Mouse (Mus musculus) lung, embryonic 16.5 days (tissue): Measurements from ENCODE around the gene Relt. TPM values are rescaled to one million over a fixed set of nuclear protein-coding genes. Genes with fewer than 3 reads are reported as not detected.

Experiments
- ATAC-seq: fragments of 200-750 bp; cut with Nextera tagmentation; 2 replicates; pipeline ENCODE4 v1.8.0; 2017; ENCODE audit warnings: low read depth, mild to moderate bottlenecking, moderate library complexity
- H3K27ac ChIP-seq: fragments of 300-500 bp; sonication (generic); 2 replicates; pipeline ENCODE4 v1.5.1; 2014; ENCODE audit warnings: mild to moderate bottlenecking, control low read depth, low read length
- H3K27me3 ChIP-seq: fragments of 300-500 bp; sonication (generic); 2 replicates; pipeline ENCODE4 v1.6.1; 2014; ENCODE audit warnings: low read depth, low read length, mixed read lengths; ENCODE audit not compliant: control insufficient read depth, insufficient read depth
- H3K36me3 ChIP-seq: fragments of 300-500 bp; sonication (generic); 2 replicates; pipeline ENCODE4 v1.6.1; 2014; ENCODE audit warnings: low read length; ENCODE audit not compliant: control insufficient read depth, insufficient read depth
- H3K4me1 ChIP-seq: fragments of 300-500 bp; sonication (generic); replicated peaks from 2 replicates; pipeline ENCODE4 v1.6.1; 2014; ENCODE audit warnings: low read length, mixed read lengths; ENCODE audit not compliant: control insufficient read depth, insufficient read depth
- H3K4me2 ChIP-seq: fragments of 300-500 bp; sonication (generic); 2 replicates; pipeline ENCODE4 v1.6.1; 2014; ENCODE audit warnings: low read depth, low read length, control low read depth
- H3K4me3 ChIP-seq: fragments of 300-500 bp; sonication (generic); 2 replicates; pipeline ENCODE4 v1.5.1; 2014; ENCODE audit warnings: mild to moderate bottlenecking, low read length, control low read depth
- H3K9ac ChIP-seq: fragments of 300-500 bp; sonication (generic); 2 replicates; pipeline ENCODE4 v1.6.1; 2014; ENCODE audit warnings: low read length, control low read depth
- H3K9me3 ChIP-seq: fragments of 300-500 bp; sonication (generic); 2 replicates; pipeline ENCODE4 v1.6.1; 2016; ENCODE audit warnings: low read length; ENCODE audit not compliant: control insufficient read depth
- WGBS: fragments of 180-500 bp; shearing (Covaris S2); extraction: QIAGEN DNeasy Blood & Tissue Kit; methylation state at CpG from one replicate; pipeline ENCODE4 v1.1.7; 2014; 5-methylcytosine and 5-hydroxymethylcytosine counted together
- polyA plus RNA-seq: library from polyadenylated mRNA; unstranded; fragments of >200 nt; fragmentation: Nextera tagmentation; extraction: Ambion mirVana; gene quantifications from 2 replicates; pipeline ENCODE4 v1.2.1, GENCODE M21; 2015

Relt gene
- polyA plus RNA-seq, 1 experiment from 2014 or later: 3.8 TPM

DNA sequence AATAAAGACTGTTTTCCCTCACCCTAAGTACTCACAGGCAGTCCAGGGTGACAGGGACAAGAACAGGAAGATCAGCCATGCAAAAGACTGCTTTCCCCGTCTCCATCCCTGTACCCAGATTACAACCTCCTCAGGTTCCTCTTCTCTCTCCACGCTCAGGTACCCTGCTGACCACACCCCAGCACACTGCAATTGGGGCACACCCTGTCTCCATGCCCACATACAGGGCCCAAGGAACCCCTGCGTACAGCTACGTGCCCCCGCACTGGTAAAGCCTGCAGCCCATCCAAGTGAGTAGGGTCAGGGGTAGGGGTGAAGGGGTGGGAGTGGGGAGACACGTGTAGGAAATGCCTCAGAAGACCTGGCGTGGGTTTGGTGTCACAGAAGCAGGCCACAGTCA lies 28.1 kb downstream of the Relt start:
- no peak overlapping the region for H3K9ac ChIP-seq
- no peak overlapping the region for H3K4me3 ChIP-seq
- 89% methylated on average over 7 of the region's 7 CpGs for WGBS
- H3K9me3 ChIP-seq: no peaks in the 10 kb centered on the region
- no peaks in the 10 kb centered on the region for H3K4me1 ChIP-seq
- H3K36me3 ChIP-seq: peaks cover 10% of the 10 kb centered on the region
- H3K27ac ChIP-seq: no peak overlapping the region
- no peak for ATAC-seq
- no peak overlapping the region for H3K4me2 ChIP-seq
- H3K27me3 ChIP-seq: no peaks in the 10 kb centered on the region

DNA sequence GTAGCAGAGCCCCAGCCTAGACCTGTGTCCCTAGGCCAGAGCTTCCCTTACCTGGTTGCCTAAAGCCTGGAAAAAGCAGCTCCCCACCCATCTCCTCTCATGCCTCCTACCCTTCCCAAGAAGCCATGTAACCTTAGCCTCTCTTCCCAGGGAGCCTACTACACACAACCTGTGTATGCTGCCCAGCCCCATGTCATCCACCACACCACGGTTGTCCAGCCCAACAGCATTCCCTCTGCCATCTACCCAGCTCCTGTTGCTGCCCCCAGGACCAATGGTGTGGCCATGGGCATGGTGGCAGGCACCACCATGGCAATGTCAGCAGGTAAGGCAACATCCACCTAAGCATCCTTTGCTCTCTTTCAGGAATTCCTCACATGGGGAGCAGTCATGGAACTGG lies 29.4 kb downstream of the Relt start:
- Histone ChIP-seq H3K4me3 (no peak overlapping the region), H3K4me2 (no peak overlapping the region), H3K4me1 (no peaks in the 10 kb centered on the region), H3K36me3 (peaks cover 10% of the 10 kb centered on the region), H3K9ac (no peak overlapping the region), H3K27ac (no peak overlapping the region), H3K9me3 (no peaks in the 10 kb centered on the region), H3K27me3 (no peaks in the 10 kb centered on the region)
- 90% methylated on average over 1 of the region's 1 CpGs for WGBS
- ATAC-seq: no peak

DNA sequence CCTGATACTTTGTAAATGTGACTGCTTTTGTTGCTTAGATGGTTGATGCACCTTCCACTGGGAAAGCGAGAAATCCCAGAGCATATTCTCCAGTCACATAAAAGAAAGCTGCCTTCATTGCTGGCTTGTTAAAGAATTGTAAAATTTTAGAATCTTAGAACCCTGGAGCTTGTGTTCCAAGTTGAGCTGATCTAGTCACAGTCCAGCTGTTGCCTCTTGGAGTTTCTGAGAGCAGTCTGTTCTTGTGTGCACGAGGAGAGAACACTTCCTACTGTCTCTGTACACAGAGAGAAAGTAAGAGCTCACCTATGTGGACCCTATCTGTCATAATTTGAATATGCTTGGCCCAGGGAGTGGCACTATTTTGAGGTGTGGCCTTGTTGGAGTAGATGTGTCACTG lies 34.7 kb downstream of the Relt start:
- 81% methylated on average over 2 of the region's 2 CpGs for WGBS
- no peaks in the 10 kb centered on the region for H3K4me1 ChIP-seq
- no peak for ATAC-seq
- 0 out of 2 replicates have a peak, but pooled peaks cover 2% of the 10 kb centered on the region for H3K36me3 ChIP-seq
- no peak overlapping the region for H3K4me2 ChIP-seq
- no peaks in the 10 kb centered on the region for H3K27me3 ChIP-seq
- no peak overlapping the region for H3K27ac ChIP-seq
- no peak overlapping the region for H3K4me3 ChIP-seq
- H3K9me3 ChIP-seq: no peaks in the 10 kb centered on the region
- no peak overlapping the region for H3K9ac ChIP-seq

DNA sequence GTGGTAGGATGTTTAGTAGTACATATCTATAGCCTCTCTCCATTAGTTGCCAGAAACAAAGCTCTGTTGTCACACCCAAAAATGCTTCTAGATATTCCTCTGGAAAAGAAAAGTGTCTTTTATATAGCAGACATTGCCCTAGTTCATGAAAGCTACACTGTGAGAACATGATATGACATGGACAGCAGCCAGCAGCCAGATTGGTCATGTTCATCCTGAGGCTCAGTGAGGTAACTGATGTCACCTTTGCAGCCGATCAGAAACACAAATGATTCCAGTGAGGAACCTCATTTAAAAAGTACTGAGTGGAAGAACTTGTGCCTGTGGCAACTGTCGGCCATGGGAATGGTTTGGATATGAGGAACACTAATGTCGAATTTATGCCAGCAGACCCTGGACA lies 38.6 kb downstream of the Relt start:
- Histone ChIP-seq H3K4me2 (no peak overlapping the region), H3K4me3 (no peak overlapping the region), H3K4me1 (no peaks in the 10 kb centered on the region), H3K9ac (no peak overlapping the region), H3K27me3 (no peaks in the 10 kb centered on the region), H3K9me3 (no peaks in the 10 kb centered on the region), H3K36me3 (no peaks in the 10 kb centered on the region), H3K27ac (no peak overlapping the region)
- ATAC-seq: no peak
- WGBS: 91% methylated on average over 3 of the region's 3 CpGs

DNA sequence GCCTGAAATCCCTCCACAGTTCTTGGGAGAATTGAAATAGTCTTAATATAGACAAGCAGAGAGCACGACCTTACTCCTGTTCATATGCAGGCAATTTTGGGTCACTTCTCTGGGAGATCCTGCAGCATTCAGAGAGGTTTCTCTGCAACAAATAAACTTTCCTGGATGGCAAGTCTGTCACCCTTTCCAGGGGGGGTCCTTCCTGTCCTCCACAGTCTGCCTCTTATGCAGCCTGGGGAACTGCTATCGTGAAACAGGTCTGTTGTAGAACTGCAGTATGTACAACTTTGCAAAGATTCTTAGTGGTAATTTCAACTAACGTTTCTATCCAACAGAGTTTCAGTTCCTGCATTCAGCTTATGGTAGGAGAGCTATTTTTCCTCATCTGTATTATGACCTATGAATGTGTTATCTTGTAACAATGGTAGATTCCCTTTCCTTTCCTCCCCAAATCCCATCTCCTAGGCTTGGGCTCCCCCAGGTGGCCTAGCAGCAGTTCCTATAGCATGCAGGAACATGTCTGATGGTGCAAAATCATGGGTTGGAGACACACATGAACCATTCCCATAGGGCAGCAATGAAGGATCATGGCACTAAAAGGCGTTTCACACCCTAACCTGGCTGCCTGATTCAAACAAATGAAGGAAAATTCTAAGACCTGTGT lies 44.7 kb downstream of the Relt start:
- WGBS: 84% methylated on average over 4 of the region's 4 CpGs
- H3K4me1 ChIP-seq: no peaks in the 10 kb centered on the region

DNA sequence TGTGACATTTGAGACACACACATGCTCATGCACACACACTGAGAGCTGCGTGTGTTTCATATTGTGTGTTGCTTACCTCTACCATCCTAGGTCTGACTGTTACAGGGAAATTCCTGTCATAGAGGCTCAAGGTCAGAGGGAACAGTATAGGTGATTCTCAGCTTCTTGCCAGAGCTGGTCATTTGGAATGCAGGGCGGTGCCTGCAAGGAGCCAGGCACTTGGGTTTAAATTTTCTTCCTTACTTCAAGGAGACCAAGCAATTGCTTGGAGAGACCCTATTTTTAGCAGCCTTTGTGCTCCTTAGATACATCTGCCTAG lies 45.8 kb downstream of the Relt start:
- H3K27ac ChIP-seq: no peak overlapping the region
- no peak overlapping the region for H3K4me3 ChIP-seq
- H3K4me1 ChIP-seq: no peaks in the 10 kb centered on the region
- 89% methylated on average over 2 of the region's 2 CpGs for WGBS
- no peak overlapping the region for H3K9ac ChIP-seq
- no peaks in the 10 kb centered on the region for H3K27me3 ChIP-seq
- no peaks in the 10 kb centered on the region; the same call in 1 of the 2 replicates for H3K36me3 ChIP-seq
- no peaks in the 10 kb centered on the region for H3K9me3 ChIP-seq
- no peak overlapping the region for H3K4me2 ChIP-seq
- ATAC-seq: no peak

More for the DNA sequence above, 44.7 kb downstream of the Relt start:
- no peak for ATAC-seq
- no peak overlapping the region for H3K27ac ChIP-seq
- no peaks in the 10 kb centered on the region; the same call in 1 of the 2 replicates for H3K36me3 ChIP-seq
- no peaks in the 10 kb centered on the region for H3K9me3 ChIP-seq
- no peak overlapping the region for H3K4me3 ChIP-seq
- H3K9ac ChIP-seq: no peak overlapping the region
- H3K4me2 ChIP-seq: no peak overlapping the region
- no peaks in the 10 kb centered on the region for H3K27me3 ChIP-seq

DNA sequence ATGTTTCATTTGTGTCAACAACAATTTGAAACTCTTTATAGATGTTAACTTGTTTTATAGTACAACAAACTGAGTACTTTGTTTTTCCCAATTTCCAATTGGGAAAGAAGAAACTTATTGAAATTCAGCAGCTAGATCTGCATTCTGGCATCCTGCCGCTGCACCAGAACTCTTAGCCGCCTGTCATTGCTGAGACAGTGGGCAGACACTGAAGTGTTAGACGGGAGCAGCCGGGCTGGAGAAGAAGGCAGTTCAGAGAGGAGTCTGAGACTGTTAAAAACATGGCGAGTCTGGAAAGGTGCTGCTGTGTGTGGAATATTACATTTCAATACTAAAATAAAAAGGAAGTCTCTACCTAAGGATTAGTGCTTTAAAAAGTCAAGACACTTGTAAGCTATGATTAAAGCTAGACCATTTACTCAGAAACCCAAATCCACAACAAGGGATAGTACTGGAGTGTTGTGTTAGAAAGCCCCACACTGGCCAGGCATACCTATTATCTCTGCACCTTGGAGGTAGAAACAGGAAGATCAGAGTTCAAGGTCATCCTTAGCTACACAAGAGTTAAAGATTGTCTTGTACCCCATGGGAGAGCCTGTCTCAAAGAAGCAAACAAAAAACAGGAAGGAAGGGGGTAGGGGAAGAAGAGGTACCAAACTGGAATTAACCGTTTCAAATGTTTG lies 46.3 kb downstream of the Relt start:
- no peak overlapping the region for H3K4me2 ChIP-seq

DNA sequence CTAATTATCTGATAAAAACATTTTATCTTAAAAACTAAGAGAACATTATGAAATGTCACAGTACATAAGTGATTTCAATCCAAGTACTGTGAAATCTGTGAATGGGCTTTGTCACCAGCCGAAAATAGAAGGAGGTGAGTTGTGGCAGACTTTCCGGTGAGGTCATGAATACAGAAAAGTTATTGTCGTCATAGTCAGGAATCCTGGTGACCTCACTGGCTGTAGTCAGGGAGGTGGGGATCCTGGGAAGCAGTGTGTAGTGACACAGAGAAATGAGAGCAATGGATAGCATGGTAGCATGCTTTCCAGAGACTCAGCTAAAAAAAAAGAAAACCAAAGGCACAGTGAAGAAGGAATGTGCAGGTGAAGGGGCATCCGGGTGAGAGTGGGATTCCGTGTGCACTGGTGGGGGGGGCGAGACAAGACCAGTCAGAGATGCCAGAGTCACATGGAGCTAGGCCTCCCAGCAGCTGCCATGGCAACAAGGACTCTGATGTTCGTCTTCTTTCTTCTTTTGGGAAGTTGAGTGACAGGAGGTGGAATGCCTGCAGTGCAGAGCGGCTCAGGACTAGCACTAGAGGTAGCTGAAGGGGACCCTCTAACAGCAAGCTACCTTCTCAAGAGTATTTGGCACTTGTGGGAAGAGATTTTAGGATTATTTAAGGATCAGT lies 47.2 kb downstream of the Relt start:
- ATAC-seq: no peak
- Histone ChIP-seq H3K27ac (no peak overlapping the region), H3K9ac (no peak overlapping the region), H3K27me3 (no peaks in the 10 kb centered on the region), H3K4me2 (no peak overlapping the region), H3K36me3 (no peaks in the 10 kb centered on the region; the same call in 1 of the 2 replicates), H3K4me1 (no peaks in the 10 kb centered on the region), H3K9me3 (no peaks in the 10 kb centered on the region), H3K4me3 (no peak overlapping the region)
- 54% methylated on average over 8 of the region's 8 CpGs for WGBS

More for the DNA sequence above, 46.3 kb downstream of the Relt start:
- Histone ChIP-seq H3K27me3 (no peaks in the 10 kb centered on the region), H3K27ac (no peak overlapping the region), H3K4me1 (no peaks in the 10 kb centered on the region), H3K36me3 (no peaks in the 10 kb centered on the region; the same call in 1 of the 2 replicates), H3K4me3 (no peak overlapping the region), H3K9ac (no peak overlapping the region), H3K9me3 (no peaks in the 10 kb centered on the region)
- WGBS: 64% methylated on average over 6 of the region's 6 CpGs
- no peak for ATAC-seq

DNA sequence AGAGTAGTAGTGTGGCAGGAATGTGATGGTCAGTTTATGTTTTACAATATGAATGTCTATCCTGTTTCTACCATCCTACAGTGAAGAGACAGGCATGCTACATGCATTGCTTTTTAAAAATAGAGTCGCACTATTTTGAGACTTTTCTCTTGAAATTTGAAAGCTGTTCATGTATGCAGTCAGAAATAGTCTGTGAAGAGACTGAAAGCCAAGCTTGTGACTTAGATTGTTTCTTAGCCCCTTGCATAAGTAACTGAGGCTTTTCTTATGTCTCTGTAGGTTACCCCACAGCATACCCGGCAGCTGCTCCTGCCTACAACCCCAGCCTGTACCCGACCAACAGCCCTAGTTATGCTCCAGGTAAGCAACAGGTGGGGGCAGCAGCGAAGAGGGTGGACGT lies 50.6 kb downstream of the Relt start:
- H3K27me3 ChIP-seq: no peaks in the 10 kb centered on the region
- no peak overlapping the region for H3K4me3 ChIP-seq
- 87% methylated on average over 5 of the region's 5 CpGs for WGBS
- no peak overlapping the region for H3K4me2 ChIP-seq
- H3K9ac ChIP-seq: no peak overlapping the region
- H3K9me3 ChIP-seq: no peaks in the 10 kb centered on the region
- H3K27ac ChIP-seq: no peak overlapping the region
- no peaks in the 10 kb centered on the region; the same call in 1 of the 2 replicates for H3K36me3 ChIP-seq
- ATAC-seq: no peak
- no peaks in the 10 kb centered on the region for H3K4me1 ChIP-seq
